Mouse (Mus musculus): ENCODE measurements at regions not wholly inside any gene's neighbourhood (a gene's known extent, or its start where the extent isn't known, plus 50 kb on each side); places are given as distances from the start of the nearest gene placed in this dataset.

DNA sequence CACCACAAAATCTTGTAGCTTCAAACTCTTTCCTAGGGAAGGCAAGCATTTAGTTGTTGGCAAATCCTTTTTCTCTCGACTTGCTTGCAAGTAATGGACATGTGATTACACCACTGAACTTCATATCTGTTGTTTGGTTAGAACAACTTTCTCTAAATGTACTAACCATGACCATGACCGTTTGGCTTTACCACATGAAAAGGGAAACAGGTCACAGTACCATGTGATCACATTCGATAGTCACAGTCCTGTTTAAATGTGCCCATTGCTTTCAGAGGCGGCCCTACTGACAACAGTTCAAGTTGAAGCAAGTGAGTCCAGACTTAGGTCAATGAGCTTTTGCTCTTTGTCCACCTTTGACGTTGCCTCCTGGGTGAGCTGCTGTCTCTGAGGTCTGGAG lies 211.1 kb downstream of the Foxo1 start:
- Histone ChIP-seq H3K36me3 (replicated peaks; ENCODE audit: insufficient read depth, low read length) (no peaks in the 10 kb centered on the region), H3K9me3 (ENCODE audit: low read length) (no peaks in the 10 kb centered on the region), H3K27ac (ENCODE audit: low read depth) (no peak overlapping the region), H3K4me2 (ENCODE audit: low read depth, low read length) (no peak overlapping the region), H3K9ac (replicated peaks) (no peak overlapping the region), H3K4me1 (ENCODE audit: insufficient read depth) (0 out of 2 replicates have a peak, but pooled peaks cover 6% of the 10 kb centered on the region), H3K4me3 (ENCODE audit: low read depth, low read length) (no peak overlapping the region), H3K27me3 (ENCODE audit: insufficient read depth, low read length) (no peaks in the 10 kb centered on the region)
- TF ChIP-seq EP300 (IDR thresholded peaks at IDR 0.05; ENCODE audit: low read depth) = no peak
- no peak for TF ChIP-seq CTCF (IDR thresholded peaks at IDR 0.05; ENCODE audit: low read depth)
- peak; percentile 4 for DNase-seq
- 58% methylated on average over 5 of the region's 5 CpGs for WGBS (ENCODE audit: insufficient replicate concordance)
- no peak for ATAC-seq

DNA sequence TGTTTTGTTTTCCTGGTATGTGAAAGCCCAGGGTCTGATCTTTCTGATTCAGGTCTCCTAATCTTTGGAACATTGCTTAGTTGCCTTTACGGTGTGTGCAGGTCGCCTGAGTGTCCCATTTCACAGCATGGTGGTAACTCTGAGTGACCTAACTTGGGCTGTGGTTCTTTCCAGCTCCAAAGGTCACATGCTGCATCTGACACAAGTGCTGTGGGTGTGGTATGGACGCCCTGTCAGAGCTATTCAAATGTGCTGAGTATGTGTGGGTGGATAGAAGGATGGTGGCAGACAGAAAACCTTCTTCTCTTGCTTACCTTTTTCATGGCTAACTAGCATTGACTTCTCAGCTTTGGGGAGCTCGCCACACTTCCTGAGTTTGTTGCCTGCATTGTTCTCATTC lies 201.8 kb downstream of the Foxo1 start:
- WGBS (ENCODE audit: insufficient replicate concordance) = 68% methylated on average over 4 of the region's 4 CpGs
- Histone ChIP-seq H3K9ac (replicated peaks) (no peak overlapping the region), H3K9me3 (ENCODE audit: low read length) (peaks cover 11% of the 10 kb centered on the region), H3K4me2 (ENCODE audit: low read depth, low read length) (no peak overlapping the region), H3K4me3 (ENCODE audit: low read depth, low read length) (no peak overlapping the region), H3K27ac (ENCODE audit: low read depth) (no peak overlapping the region), H3K36me3 (replicated peaks; ENCODE audit: insufficient read depth, low read length) (no peaks in the 10 kb centered on the region), H3K4me1 (ENCODE audit: insufficient read depth) (peaks cover 4% of the 10 kb centered on the region; the same call in 1 of the 2 replicates), H3K27me3 (ENCODE audit: insufficient read depth, low read length) (no peaks in the 10 kb centered on the region)
- no peak for ATAC-seq
- no peak for DNase-seq
- TF ChIP-seq CTCF (IDR thresholded peaks at IDR 0.05; ENCODE audit: low read depth) (no peak), EP300 (IDR thresholded peaks at IDR 0.05; ENCODE audit: low read depth) (no peak)

DNA sequence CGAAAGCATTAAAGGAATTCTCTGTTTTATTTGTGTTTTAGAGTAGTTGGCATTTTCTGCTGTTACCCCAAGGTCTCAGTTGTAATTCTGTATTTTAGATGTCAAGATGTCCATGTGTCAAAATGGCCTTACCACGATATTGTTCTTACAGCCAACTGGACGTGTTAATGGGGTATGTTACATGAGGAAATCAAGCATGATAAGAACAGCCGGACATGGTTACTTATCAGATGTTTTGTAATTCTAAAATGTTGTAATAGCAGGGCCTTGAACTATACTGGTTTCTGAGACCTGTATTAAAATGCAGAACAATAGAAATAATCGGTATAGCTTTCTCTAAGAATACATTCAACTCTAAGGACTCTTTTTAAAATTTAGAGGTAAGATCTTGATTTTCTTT lies 201.3 kb downstream of the Foxo1 start:
- Histone ChIP-seq H3K4me3 (ENCODE audit: low read depth, low read length) (no peak overlapping the region), H3K27ac (ENCODE audit: low read depth) (no peak overlapping the region), H3K9me3 (ENCODE audit: low read length) (peaks cover 11% of the 10 kb centered on the region), H3K4me2 (ENCODE audit: low read depth, low read length) (no peak overlapping the region), H3K27me3 (ENCODE audit: insufficient read depth, low read length) (no peaks in the 10 kb centered on the region), H3K9ac (replicated peaks) (no peak overlapping the region), H3K4me1 (ENCODE audit: insufficient read depth) (peaks cover 4% of the 10 kb centered on the region; the same call in 1 of the 2 replicates), H3K36me3 (replicated peaks; ENCODE audit: insufficient read depth, low read length) (no peaks in the 10 kb centered on the region)
- DNase-seq = no peak
- WGBS (ENCODE audit: insufficient replicate concordance) = 68% methylated on average over 5 of the region's 5 CpGs
- TF ChIP-seq EP300 (IDR thresholded peaks at IDR 0.05; ENCODE audit: low read depth) (no peak), CTCF (IDR thresholded peaks at IDR 0.05; ENCODE audit: low read depth) (no peak)
- ATAC-seq = no peak

DNA sequence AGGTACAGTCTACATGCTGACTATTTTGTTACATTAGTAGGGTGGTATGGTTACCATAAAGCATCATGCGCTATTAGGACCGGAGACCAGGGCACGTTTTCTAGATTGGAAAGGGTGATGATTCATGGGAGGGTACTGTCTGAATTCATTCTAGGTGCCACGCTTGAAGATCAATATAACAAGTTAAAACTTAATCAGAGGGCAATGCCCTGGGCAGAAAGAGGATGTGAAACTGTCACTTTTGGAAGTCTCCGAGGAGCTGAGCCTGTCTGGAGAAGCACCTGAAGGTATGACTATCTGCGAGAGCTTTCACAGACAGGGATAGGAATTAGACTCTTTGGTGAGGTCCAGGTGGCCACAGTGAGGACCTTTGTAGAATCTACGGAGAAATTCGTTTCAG lies 200.2 kb downstream of the Foxo1 start:
- H3K4me1 ChIP-seq (ENCODE audit: insufficient read depth) = peaks cover 8% of the 10 kb centered on the region; the same call in 1 of the 2 replicates
- no peaks in the 10 kb centered on the region for H3K27me3 ChIP-seq (ENCODE audit: insufficient read depth, low read length)
- H3K9me3 ChIP-seq (ENCODE audit: low read length) = peaks cover 11% of the 10 kb centered on the region
- ATAC-seq (no peak), DNase-seq (peak; percentile 13)
- no peaks in the 10 kb centered on the region for H3K36me3 ChIP-seq (replicated peaks; ENCODE audit: insufficient read depth, low read length)
- no peak overlapping the region for H3K9ac ChIP-seq (replicated peaks)
- H3K27ac ChIP-seq (ENCODE audit: low read depth) = no peak overlapping the region
- TF ChIP-seq CTCF (IDR thresholded peaks at IDR 0.05; ENCODE audit: low read depth) (no peak), EP300 (IDR thresholded peaks at IDR 0.05; ENCODE audit: low read depth) (no peak)
- 65% methylated on average over 8 of the region's 8 CpGs for WGBS (ENCODE audit: insufficient replicate concordance)
- no peak overlapping the region for H3K4me3 ChIP-seq (ENCODE audit: low read depth, low read length)
- H3K4me2 ChIP-seq (ENCODE audit: low read depth, low read length) = no peak overlapping the region

DNA sequence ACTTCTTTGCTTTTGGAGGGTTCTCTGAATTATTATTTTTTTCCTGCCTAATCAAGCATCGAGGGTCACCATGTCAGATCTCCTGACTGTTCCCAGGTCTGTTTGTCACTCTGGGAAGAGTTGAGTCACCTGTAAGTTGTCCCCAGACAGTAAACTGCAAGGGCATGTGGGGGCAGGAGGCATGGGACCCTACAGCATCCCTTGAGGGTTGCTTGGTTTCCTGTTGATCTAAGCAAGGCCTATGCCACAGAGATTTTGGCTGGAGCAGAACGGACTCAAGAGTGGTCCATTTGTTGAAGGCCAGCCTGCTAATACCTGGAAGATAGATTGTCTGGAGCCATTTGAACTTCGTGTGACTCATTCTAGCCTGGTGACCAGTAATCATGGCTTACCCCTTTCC lies 199.7 kb downstream of the Foxo1 start:
- Histone ChIP-seq H3K9me3 (ENCODE audit: low read length) (peaks cover 11% of the 10 kb centered on the region), H3K9ac (replicated peaks) (no peak overlapping the region), H3K4me3 (ENCODE audit: low read depth, low read length) (no peak overlapping the region), H3K27me3 (ENCODE audit: insufficient read depth, low read length) (no peaks in the 10 kb centered on the region), H3K4me1 (ENCODE audit: insufficient read depth) (peaks cover 8% of the 10 kb centered on the region; the same call in 1 of the 2 replicates), H3K27ac (ENCODE audit: low read depth) (no peak overlapping the region), H3K36me3 (replicated peaks; ENCODE audit: insufficient read depth, low read length) (no peaks in the 10 kb centered on the region), H3K4me2 (ENCODE audit: low read depth, low read length) (no peak overlapping the region)
- WGBS (ENCODE audit: insufficient replicate concordance) = 54% methylated on average over 3 of the region's 3 CpGs
- DNase-seq (no peak), ATAC-seq (no peak)
- TF ChIP-seq CTCF (IDR thresholded peaks at IDR 0.05; ENCODE audit: low read depth) = no peak
- no peak for TF ChIP-seq EP300 (IDR thresholded peaks at IDR 0.05; ENCODE audit: low read depth)

DNA sequence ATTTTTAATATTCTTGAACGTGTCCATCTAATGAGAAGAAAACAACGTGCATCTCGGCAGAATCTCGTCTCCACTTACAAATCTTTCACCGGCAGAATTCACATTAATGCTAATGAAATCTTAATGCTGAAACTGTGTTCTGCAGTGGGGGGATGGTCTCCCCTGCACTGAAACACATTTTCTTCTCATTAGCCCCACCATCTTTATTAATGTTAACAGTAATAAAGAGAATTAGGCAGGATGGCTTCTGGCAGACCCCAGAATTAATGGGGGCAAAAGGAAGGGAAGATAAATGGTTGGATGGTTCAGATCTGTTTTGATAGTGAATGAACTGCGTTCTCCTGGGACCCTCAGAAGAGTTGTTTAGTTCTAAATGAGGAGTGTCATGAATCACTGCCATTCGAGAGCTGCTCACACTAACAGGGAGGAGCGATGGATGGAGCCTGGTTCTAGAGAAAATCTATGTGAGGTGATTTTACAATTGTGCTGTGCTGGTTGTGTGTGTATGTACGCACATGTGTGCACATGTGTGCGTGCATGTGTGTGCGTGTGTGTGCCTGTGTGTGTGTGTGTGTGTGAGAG lies 198.9 kb downstream of the Foxo1 start:
- WGBS (ENCODE audit: insufficient replicate concordance) = 80% methylated on average over 11 of the region's 11 CpGs
- ATAC-seq = no peak

More for the DNA sequence above, 198.9 kb downstream of the Foxo1 start:
- Histone ChIP-seq H3K27me3 (ENCODE audit: insufficient read depth, low read length) (no peaks in the 10 kb centered on the region), H3K9me3 (ENCODE audit: low read length) (peaks cover 11% of the 10 kb centered on the region), H3K4me1 (ENCODE audit: insufficient read depth) (peaks cover 8% of the 10 kb centered on the region; the same call in 1 of the 2 replicates), H3K4me2 (ENCODE audit: low read depth, low read length) (no peak overlapping the region), H3K9ac (replicated peaks) (no peak overlapping the region), H3K27ac (ENCODE audit: low read depth) (no peak overlapping the region), H3K36me3 (replicated peaks; ENCODE audit: insufficient read depth, low read length) (no peaks in the 10 kb centered on the region), H3K4me3 (ENCODE audit: low read depth, low read length) (no peak overlapping the region)
- TF ChIP-seq CTCF (IDR thresholded peaks at IDR 0.05; ENCODE audit: low read depth) (no peak), EP300 (IDR thresholded peaks at IDR 0.05; ENCODE audit: low read depth) (no peak)
- no peak for DNase-seq

Measured in liver, postnatal 0 days (tissue).